Mouse (Mus musculus): ENCODE measurements around the gene Paf1.

Paf1 gene

DNA sequence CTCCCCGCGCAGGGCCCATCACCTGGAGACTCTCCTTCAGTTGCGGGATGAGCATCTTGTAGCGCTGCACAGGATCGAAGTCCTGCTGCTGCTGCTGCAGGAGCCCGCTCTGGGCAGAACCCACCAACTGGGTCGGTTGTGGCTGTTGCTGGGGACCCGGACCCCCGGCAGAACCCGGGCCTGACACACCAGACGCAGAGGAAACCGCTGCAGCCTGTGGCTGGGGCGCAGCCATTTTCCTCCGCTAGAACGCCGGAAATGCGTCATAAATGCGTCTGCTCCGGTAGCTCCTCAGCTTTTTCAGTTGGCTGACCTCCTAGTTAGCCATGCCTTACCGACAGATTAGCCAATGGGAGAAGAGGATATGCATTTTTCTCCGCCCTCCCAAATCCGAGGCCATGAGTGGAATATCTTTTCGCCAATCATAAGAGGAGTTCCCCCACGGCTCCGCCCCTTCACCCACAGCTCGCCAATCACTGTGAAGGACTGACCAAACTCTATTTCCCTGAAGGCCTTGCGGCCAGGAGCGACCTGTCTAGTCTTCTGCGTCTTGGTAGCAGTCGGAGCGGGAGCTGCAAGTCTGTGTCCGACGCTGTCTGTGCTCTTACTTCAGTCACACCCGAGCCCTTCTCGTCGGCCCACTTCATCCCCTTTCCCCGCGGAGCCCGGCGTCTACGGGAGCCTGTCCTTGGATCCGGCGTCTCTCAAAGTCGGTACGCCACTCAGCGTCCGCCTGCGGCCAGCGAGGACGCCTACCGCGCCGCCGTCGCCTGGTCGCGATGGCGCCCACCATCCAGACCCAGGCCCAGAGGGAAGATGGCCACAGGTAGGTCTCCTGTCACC, at the start of gene Paf1, which contains the start of gene Med29:
Gene Paf1 (plus strand): TSS at position 523 of the 843 bp plus-strand sequence.
Gene Med29 (minus strand): TSS at position 280 of the 843 bp plus-strand sequence.
- DNase-seq (ENCODE audit: inconsistent ontology term): peak; percentile 100

DNA sequence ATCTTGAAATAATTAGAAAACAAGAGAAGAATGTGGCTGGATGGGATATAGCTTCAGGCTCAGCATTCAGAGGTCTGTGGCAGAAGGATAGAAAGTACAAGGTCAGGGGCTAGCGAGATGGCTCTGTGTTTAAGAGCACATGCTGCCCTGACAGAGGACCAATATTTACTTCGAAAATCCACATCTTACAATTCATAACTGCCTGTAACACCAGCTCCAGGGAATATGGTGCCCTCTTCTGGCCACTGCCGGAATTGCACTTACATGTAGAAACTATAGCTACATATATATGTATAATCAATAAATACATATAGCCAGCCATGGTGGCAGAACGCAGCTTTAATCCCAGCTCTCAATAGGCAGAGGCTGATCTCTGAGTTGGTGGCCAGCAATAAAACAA, 48.1 kb upstream of the Paf1 start:
- DNase-seq (ENCODE audit: inconsistent ontology term): peak; percentile 17

DNA sequence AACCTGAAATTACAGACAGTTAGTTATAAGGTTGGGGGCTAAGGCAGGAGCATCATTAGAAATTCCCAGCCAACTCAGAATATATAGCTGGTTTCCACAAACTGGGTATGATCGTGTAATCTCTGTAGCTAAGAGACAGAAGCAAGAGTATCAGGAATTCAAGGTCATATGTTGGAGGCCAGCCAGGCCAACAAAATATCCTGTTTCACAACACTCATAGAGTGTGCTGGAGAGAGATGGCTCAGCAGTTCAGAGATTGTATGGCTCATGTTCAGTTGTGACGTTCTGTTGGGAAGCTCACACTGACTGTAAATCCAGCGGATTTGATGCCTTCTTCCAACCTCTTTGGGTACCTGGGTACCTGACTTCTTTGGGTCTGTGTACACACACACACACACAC, 45.0 kb upstream of the Paf1 start:
- DNase-seq (ENCODE audit: inconsistent ontology term): no peak

DNA sequence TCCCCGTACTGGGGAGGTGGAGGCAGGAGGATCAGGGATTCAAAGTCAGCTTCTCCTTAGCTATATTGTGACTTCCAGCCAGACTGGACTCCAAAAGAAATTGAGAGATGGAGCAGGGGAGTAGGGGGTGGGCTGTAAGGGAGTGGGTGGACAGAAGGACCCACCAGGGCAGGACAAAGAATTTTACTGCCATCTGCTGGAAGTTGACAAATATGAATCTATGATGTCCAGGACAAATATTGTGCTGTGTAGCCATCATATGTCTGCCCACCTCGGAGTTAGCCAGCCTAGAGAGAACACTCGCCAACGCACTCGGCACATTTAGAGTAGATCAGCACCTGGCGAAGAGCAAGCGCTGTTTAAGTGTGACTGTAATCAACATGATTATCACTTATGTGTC, 44.1 kb upstream of the Paf1 start:
- DNase-seq (ENCODE audit: inconsistent ontology term): no peak

DNA sequence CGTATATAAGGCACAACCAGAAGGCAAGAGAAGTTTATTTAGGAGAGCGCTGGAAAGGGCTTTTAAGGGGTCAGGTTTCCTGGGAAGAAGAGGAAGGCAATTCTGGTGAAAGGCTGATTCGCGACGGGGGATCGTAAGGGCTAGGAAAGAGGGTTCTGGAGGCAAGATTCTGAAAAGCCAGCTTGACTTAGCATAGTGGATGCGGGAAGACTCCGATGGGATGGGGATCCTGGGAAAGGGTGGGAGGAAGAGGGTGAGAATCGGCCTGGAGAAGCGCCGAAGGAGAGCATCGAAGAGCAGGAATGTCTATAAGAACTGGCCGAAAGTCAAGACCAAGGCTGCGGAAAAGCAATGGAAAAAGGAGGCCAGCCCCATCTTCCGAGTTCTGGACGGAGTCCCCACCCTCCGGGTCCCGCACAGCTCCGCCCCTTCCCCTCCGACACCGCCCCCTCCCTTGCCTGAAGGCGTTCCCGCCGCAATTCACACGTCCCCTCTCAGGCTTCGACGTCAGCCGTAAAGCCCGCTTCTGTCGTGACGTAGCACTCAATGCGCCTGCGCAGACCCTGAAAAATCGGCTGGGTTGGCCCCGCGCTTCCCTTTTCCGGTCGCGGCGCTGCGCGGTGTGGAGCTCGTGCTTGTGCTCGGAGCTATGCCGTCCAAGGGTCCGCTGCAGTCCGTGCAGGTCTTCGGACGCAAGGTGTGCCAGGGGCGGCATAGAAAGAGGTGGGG, 42.4 kb upstream of the Paf1 start, which contains the start of gene Rps16:
Gene Rps16 (plus strand): TSS at position 498 of the 729 bp plus-strand sequence.
- DNase-seq (ENCODE audit: inconsistent ontology term): peak; percentile 97

DNA sequence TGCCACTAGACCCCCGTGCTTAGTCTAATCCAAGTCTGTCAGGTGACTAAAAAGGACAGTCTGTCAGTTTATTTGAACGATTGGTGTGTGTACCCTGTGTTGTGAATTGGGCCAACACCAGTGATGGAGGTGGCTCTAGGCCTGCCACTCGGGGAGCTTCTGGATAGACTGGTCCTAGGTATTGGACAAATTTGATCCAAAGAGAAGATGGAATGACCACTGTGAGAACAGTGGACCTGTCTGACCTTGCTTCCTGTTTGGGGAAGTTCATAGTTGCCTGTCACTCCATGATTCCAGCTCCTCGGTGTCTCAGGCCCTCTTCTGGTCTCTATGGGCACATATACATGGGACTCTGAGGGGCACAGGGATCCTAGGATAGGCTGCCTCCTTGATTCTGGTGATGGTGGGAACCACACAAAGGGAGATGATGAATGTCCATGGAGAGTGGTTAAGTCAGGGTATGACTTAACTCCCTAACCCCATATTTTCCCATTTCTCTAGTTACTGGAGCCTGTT, 41.0 kb upstream of the Paf1 start:
- no peak for DNase-seq (ENCODE audit: inconsistent ontology term)

DNA sequence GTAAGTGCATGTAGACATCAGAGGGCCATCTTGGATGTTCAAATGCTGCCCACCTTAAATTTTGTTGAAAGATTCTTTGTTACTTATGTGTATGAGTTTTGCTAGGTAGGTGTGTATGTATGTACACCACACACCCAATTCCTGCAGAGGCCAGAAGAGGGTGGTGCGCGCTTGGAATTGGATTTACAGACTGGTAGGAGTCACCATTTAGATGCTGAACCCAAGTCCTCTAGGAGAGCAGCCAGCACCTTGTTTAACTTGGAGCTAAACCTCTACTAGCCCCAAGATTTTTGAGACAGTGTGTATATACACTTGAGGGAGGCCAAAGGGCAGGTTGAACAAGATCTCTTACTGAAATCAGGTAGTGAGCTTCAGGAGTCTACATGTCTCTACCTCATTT, 39.5 kb upstream of the Paf1 start:
- no peak for DNase-seq (ENCODE audit: inconsistent ontology term)

DNA sequence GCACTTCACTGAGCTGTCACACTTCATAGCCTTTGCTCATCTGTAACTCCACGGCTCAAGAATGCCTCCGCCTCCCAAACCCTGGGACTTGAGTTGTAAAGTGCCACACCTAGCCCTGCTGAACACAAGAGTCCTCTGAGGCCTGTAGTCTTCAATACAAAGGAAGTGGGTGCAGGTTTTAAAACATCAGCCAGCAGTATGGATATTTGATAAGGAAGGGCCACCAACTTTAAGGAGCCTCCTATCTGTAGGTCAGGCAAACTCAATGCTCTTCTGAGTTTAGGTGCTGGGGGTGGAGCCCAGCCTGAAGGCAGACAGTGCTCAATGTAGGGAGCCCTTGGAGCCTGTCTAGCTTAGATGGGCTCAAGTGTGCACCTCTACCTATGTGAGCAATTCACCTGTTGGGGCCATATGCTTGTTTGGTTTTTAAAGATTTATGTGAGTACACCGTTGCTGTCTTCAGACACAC, 38.6 kb upstream of the Paf1 start:
- no peak for DNase-seq (ENCODE audit: inconsistent ontology term)

DNA sequence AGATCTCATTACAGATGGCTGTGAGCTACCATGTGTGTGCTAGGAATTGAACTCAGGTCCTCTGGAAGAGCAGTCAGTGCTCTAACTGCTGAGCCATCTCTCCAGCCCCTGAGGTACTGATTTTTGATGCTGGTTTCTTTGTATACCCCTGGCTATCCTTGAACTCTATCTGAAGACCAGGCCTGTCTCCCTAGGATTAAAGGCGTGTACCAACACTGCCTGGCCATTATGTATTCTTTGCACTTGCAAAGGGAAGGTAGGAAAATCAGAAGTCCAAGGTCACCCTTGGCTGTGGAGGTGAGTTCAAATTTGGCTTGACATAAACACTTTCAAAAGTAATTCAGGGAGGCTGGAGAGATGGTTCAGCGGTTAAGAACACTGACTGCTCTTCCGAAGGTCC, 38.2 kb upstream of the Paf1 start:
- no peak for DNase-seq (ENCODE audit: inconsistent ontology term)

DNA sequence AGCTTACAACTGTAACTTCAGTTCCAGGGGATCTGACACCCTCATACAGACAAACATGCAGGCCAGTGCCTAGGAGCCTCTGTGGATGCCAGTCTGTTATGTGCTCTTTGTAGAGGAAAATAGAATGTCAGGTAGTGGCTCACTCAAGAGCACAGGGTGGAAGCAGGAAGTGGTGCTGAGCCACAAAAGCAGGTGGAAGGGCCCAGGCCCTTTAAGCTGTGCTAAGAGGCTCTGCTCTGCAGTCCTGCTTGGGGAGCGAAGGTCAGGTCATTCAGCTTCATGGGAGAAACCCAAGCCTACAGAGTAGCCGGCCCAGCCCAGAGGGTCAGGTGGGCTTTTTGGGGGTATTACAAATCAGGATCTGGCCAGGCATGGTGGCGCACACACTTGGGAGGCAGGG, 37.5 kb upstream of the Paf1 start:
- no peak for DNase-seq (ENCODE audit: inconsistent ontology term)

DNA sequence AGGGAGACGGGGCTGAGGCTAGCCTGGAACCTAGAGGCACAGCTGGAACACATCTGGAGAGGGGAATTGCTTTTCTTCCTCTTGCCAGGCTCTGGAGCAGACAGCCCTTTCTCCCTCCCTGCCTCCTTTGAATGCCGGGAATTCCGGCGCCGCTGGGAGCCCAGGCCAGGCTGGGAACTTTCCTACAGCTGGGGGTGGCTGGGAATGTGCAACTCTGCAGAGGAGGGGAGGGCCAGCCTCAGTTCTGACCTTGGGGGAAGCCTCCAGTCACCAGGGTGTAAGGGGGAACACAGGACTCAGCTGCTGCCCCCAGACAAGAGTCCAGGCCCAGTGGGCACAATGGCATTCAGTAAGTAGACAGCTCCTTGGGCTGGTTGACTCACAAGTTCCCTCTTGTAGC, 35.8 kb upstream of the Paf1 start:
- DNase-seq (ENCODE audit: inconsistent ontology term): peak; percentile 90

DNA sequence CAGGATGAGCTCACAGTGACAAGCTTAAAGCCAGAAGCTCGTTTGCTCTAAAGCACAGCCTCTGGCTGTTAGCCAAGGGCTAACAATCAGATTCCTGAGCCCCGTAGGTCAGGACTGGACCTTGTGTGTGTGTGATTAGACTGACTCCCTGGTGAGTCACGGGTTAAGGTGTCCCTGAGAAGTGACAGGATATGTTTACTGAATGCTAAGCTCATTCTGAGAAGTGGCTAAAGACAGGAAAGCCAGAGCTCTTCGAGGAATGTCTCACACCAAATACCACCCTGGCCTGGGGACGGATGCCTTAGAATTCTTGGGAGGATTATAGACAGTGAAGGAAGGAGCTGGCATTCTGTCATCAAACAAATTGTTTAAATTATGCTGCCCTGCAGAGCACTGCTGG, 34.8 kb upstream of the Paf1 start:
- peak; percentile 83 for DNase-seq (ENCODE audit: inconsistent ontology term)

DNA sequence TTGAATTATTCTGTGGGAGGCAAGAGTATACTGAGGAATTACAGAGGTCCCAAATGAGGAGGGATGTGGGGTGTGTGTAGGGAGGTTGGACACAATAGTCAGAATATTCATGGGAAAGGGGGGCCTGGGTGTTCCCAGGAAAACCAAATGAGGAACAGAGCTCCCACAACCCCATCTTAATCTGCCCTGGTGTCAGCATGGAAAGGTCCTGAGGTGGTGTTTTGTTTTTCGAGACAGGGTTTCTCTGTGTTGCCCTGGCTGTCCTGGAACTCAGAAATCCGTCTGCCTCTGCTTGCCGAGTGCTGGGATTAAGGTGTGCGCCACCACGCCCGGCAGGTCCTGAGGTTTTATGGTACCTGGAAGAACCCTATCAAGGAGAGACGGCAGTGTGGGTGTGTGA, 34.3 kb upstream of the Paf1 start:
- DNase-seq (ENCODE audit: inconsistent ontology term): no peak

DNA sequence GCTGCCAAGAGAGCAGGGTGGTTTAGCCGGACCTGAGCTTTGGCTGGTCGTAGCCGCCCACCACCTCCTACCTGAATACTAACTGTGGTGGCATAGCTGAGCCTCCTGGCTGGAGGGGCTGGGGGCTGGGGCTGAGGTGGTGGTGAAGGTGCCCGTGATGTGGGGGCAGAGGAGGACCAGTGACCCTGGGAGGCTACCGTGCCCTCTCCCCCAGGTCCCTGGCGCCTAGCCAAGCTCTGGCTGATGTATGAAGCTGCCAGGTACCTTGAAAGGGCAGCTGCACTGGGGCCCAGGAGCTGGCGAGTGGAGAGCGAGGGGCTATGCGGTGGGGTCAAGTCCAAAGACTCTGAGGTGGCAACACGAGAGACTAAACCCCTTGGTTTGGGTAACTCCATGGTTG, 32.9 kb upstream of the Paf1 start:
- DNase-seq (ENCODE audit: inconsistent ontology term): no peak

DNA sequence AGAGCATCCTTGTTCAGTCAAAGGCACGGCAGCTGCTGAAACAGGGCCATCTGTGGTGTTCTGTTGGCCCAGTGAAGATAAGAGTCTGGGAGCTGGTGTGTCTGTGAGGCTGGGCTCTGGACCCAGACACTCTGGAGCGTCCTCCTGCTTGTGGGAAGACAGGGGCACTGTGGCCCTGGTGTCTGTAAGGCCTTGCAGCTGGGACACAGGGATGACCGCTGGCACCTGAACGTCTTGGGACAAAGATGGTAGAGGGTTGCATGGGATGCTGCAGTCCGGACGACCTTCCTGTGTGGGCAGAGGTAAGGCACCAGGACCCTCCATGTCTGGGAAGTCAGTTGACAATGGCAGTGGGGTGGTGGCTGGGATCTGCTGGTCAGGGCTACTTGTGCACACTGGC, 32.5 kb upstream of the Paf1 start:
- no peak for DNase-seq (ENCODE audit: inconsistent ontology term)

DNA sequence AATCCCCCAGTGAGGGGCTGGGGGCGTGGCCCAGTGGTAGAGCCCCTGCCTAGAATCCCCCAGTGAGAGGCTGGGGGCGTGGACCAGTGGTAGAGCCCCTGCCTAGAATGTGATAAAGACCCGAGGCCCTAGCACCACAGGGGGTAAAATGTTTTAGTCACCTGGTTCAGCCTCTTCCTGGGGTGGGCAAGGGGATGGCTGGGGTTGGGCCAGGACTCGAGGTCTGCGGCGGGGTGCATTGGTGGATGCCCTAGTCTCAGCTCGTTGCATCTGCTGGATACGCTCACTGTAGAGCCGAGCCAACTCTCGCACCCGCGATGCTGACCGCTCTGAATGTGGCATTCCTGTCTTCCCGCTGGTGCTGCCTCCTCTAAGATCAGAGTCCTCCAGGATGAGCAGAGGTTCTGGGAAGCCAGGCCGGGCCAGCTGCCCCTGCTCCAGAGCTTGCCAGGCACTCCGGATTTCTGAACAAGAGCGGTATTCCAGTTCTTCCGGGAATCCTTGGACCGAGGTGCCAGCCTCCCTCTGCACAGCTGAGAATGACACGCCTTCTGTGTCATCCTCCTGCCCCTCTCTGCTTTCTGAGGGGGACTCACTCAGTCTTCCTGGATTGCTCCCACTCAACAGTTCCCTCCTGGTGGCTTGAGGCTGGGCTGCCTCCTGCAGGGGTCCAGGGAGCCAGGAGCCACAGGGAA, 31.0 kb upstream of the Paf1 start:
- DNase-seq (ENCODE audit: inconsistent ontology term): no peak

DNA sequence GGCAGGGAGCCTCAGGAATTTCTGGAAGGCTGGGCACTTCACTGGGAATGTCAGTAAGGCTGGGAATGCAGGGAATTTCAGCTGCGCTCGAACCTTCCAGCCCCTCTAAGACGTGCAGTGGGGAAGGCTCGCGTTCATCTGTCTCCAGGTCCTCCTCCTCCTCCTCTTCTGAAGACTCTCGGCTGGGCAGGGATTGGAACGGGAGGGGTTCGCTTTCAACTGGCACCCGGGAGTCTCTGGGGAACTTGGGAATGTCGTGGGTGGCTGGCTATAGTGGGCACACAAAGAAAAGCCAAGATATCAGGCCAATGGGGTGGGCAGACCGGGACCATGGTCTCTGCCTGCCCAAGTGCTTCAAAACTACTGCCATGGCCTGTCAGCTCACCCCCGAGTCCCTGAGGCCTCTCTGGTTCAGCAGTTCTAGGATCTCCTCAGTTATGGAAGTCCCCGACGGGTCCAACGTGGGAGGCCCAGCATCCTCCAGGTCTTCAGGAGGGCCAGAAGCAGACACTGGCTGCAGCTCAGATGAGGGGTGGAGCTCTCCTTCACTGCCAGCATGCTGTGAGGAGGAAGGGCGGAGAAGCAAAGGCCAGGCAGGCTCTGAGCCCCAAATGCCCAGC, 30.2 kb upstream of the Paf1 start:
- no peak for DNase-seq (ENCODE audit: inconsistent ontology term)

DNA sequence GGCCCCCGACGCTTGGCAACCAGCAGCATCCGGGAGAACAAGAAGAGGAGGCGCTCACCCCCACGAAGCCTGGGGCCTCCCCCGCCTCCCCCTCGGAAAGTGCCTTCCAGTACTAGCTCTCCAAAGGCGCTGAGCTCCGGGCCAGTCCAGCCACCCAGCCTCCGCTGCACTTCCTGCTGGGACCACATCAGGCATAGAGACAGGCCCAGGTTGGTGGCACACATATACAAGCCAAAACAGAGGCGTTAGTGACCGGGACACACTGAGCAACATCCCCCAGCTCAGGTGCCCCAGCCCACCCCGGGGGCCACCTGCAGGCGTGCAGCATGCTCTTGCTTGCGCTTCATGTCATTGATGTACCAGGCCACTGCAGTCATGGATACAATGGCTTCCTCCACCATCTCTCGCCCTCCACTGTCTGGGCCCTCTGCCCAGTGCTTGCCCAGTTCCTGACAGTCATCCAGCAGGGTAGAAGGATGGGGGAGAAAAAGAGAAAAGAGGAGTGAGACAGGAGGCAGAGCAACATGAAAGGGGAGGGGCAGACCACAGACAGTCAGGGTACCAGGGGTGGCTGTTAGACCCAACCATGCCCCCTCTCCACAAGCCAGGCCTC, 25.0 kb upstream of the Paf1 start:
- peak; percentile 40 for DNase-seq (ENCODE audit: inconsistent ontology term)

DNA sequence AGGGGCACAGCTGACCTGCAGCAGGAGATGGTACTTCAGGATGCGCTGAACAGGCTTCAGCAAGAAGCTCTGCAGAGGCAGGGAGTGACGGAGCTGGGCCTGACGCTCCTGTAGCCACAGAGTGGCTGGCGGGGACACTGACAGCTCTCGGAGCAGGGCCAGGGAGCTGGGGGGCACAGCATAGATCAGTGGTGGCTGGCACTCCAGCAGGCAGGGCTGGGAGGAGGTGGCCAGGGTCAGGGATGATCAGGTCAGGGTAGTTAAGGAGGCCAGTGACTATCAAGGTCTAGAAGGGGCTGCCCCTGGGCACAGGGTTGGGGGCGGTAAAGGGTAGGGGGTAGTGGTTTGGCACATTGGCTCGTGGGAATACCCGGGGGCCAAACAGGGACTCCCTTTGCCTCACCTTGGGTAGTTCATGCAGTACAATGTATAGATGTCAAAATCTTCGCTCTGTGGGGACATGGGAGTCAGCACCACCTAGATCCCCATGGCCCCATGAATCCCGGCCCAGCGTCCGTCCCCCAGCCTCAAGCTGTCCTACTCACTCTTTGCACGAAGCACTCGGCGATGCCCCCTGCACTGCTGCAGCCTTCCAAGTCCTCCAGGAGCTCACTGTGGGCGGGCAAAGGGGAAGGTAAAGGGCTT, 24.4 kb upstream of the Paf1 start:
- DNase-seq (ENCODE audit: inconsistent ontology term): no peak

DNA sequence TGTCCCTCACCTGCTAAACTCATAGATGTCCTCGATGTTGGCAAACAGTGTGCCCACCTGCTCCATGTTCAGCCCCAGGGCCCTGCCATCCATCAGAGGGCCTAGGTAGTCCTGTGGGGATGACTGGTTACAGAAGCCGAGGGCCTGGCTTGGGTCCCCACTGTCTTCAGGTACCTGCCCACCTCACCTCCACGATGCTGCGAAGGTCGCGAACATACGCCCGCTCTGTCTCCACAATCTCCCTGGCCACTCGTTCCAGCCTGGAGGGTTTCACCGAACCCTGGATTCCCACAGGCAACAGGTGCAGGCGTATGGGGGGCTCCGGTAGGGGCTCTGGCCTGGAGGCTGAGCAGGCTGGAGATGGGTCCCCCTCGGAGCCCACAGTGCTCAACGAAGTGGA, 22.7 kb upstream of the Paf1 start:
- no peak for DNase-seq (ENCODE audit: inconsistent ontology term)
